Mouse (Mus musculus): ENCODE measurements at regions not wholly inside any gene's neighbourhood (a gene's known extent, or its start where the extent isn't known, plus 50 kb on each side); places are given as distances from the start of the nearest gene placed in this dataset.

DNA sequence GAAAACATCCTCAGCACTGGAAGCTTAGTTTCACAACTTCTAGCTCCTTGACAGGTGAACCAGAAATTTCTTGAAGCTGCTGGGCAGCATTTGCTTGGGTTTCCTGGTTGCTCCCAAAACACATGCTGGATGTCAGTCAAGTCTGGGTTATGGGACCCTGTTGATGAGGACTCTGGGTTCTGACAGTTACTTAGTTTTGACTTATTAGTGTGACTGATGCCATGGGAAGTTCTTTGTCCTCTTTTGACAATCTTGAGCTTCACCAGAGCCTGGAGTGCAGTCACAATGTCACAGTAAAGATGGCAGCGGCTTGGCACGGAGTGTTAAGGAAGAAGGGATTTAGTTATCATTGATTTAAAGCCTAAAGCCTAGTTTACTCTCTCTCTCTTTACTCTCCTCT lies 340.9 kb downstream of the Pdha2 start:
- no peaks in the 10 kb centered on the region for H3K27me3 ChIP-seq (ENCODE audit: insufficient read depth, low read length)
- ATAC-seq (ENCODE audit: extremely low read depth, insufficient number of reproducible peaks, low FRiP score, poor library complexity, severe bottlenecking) (no peak), DNase-seq (ENCODE audit: low spot score) (no peak)
- no peaks in the 10 kb centered on the region for H3K36me3 ChIP-seq (replicated peaks)
- H3K4me3 ChIP-seq (ENCODE audit: low read depth, low read length): no peak overlapping the region
- no peak for TF ChIP-seq POLR2AphosphoS5 (IDR thresholded peaks at IDR 0.05; ENCODE audit: insufficient replicate concordance, low read depth, low read length)
- TF ChIP-seq TAL1 (conservative IDR thresholded peaks at IDR 0.05; ENCODE audit: low read depth, low read length): no peak
- TF ChIP-seq GATA2 (IDR thresholded peaks at IDR 0.05; ENCODE audit: borderline replicate concordance, low read depth, low read length): no peak
- no peak for TF ChIP-seq CTCF (IDR thresholded peaks at IDR 0.05; ENCODE audit: low read depth, low read length)
- TF ChIP-seq GATA1 (IDR thresholded peaks at IDR 0.05; ENCODE audit: borderline replicate concordance, low read length): no peak
- H3K9me3 ChIP-seq (replicated peaks): no peaks in the 10 kb centered on the region
- no peaks in the 10 kb centered on the region for H3K4me1 ChIP-seq (ENCODE audit: insufficient read depth, low read depth, low read length)

GRCm38 (mm10) chr3:140840197-140840596 lies 372.0 kb downstream of the Pdha2 start:
- H3K27me3 ChIP-seq (ENCODE audit: insufficient read depth, low read length): no peaks in the 10 kb centered on the region
- no peak overlapping the region for H3K4me3 ChIP-seq (ENCODE audit: low read depth, low read length)
- ATAC-seq (ENCODE audit: extremely low read depth, insufficient number of reproducible peaks, low FRiP score, poor library complexity, severe bottlenecking) (no peak), DNase-seq (ENCODE audit: low spot score) (no peak)
- no peaks in the 10 kb centered on the region for H3K4me1 ChIP-seq (ENCODE audit: insufficient read depth, low read depth, low read length)
- no peaks in the 10 kb centered on the region for H3K9me3 ChIP-seq (replicated peaks)
- TF ChIP-seq GATA1 (IDR thresholded peaks at IDR 0.05; ENCODE audit: borderline replicate concordance, low read length) (no peak), POLR2AphosphoS5 (IDR thresholded peaks at IDR 0.05; ENCODE audit: insufficient replicate concordance, low read depth, low read length) (no peak), TAL1 (conservative IDR thresholded peaks at IDR 0.05; ENCODE audit: low read depth, low read length) (no peak), CTCF (IDR thresholded peaks at IDR 0.05; ENCODE audit: low read depth, low read length) (no peak), GATA2 (IDR thresholded peaks at IDR 0.05; ENCODE audit: borderline replicate concordance, low read depth, low read length) (no peak)
- H3K36me3 ChIP-seq (replicated peaks): no peaks in the 10 kb centered on the region

GRCm38 (mm10) chr3:140837976-140838581 lies 374.1 kb downstream of the Pdha2 start:
- no peak overlapping the region for H3K4me3 ChIP-seq (ENCODE audit: low read depth, low read length)
- DNase-seq (ENCODE audit: low spot score) (no peak), ATAC-seq (ENCODE audit: extremely low read depth, insufficient number of reproducible peaks, low FRiP score, poor library complexity, severe bottlenecking) (no peak)
- no peaks in the 10 kb centered on the region for H3K36me3 ChIP-seq (replicated peaks)
- no peaks in the 10 kb centered on the region for H3K9me3 ChIP-seq (replicated peaks)
- no peaks in the 10 kb centered on the region for H3K4me1 ChIP-seq (ENCODE audit: insufficient read depth, low read depth, low read length)
- H3K27me3 ChIP-seq (ENCODE audit: insufficient read depth, low read length): no peaks in the 10 kb centered on the region
- TF ChIP-seq GATA2 (IDR thresholded peaks at IDR 0.05; ENCODE audit: borderline replicate concordance, low read depth, low read length) (no peak), GATA1 (IDR thresholded peaks at IDR 0.05; ENCODE audit: borderline replicate concordance, low read length) (no peak), POLR2AphosphoS5 (IDR thresholded peaks at IDR 0.05; ENCODE audit: insufficient replicate concordance, low read depth, low read length) (no peak), TAL1 (conservative IDR thresholded peaks at IDR 0.05; ENCODE audit: low read depth, low read length) (no peak), CTCF (IDR thresholded peaks at IDR 0.05; ENCODE audit: low read depth, low read length) (no peak)

DNA sequence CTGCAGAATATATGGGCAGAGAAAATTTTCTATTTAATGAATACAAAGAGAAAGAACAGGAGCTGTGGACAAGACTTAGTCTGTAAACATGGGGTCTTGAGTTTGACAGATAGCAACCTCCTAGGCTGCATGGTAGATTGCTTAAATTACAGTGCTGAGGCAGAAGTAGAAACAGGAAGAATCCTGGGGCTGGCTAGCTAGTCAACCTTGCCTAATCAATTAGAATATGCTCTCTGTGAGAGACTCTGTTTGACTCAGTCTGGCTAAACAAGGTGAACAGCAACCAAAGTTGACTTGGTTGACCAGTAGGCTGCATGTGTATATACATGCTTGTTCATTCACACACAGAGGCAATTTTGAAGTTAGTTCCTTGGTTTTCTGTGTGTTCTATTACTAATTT lies 390.9 kb downstream of the Pdha2 start:
- no peak for DNase-seq (ENCODE audit: low spot score)
- no peaks in the 10 kb centered on the region for H3K27me3 ChIP-seq (ENCODE audit: insufficient read depth, low read length)
- no peaks in the 10 kb centered on the region for H3K36me3 ChIP-seq (replicated peaks)
- H3K9me3 ChIP-seq (replicated peaks): no peaks in the 10 kb centered on the region
- no peak overlapping the region for H3K4me3 ChIP-seq (ENCODE audit: low read depth, low read length)
- no peak for TF ChIP-seq POLR2AphosphoS5 (IDR thresholded peaks at IDR 0.05; ENCODE audit: insufficient replicate concordance, low read depth, low read length)
- H3K4me1 ChIP-seq (ENCODE audit: insufficient read depth, low read depth, low read length): no peaks in the 10 kb centered on the region; the same call in 1 of the 2 replicates
- peak; percentile 74 for ATAC-seq (ENCODE audit: extremely low read depth, insufficient number of reproducible peaks, low FRiP score, poor library complexity, severe bottlenecking)

- Histone ChIP-seq H3K9me3 (replicated peaks) (no peaks in the 10 kb centered on the region), H3K4me1 (ENCODE audit: insufficient read depth, low read depth, low read length) (no peaks in the 10 kb centered on the region), H3K4me3 (ENCODE audit: low read depth, low read length) (no peak overlapping the region), H3K36me3 (replicated peaks) (no peaks in the 10 kb centered on the region), H3K27me3 (ENCODE audit: insufficient read depth, low read length) (no peaks in the 10 kb centered on the region)
- no peak for TF ChIP-seq POLR2AphosphoS5 (IDR thresholded peaks at IDR 0.05; ENCODE audit: insufficient replicate concordance, low read depth, low read length)
- TF ChIP-seq GATA2 (IDR thresholded peaks at IDR 0.05; ENCODE audit: borderline replicate concordance, low read depth, low read length): no peak
- no peak for TF ChIP-seq TAL1 (conservative IDR thresholded peaks at IDR 0.05; ENCODE audit: low read depth, low read length)
- TF ChIP-seq CTCF (IDR thresholded peaks at IDR 0.05; ENCODE audit: low read depth, low read length): no peak
- no peak for TF ChIP-seq GATA1 (IDR thresholded peaks at IDR 0.05; ENCODE audit: borderline replicate concordance, low read length)
- ATAC-seq (ENCODE audit: extremely low read depth, insufficient number of reproducible peaks, low FRiP score, poor library complexity, severe bottlenecking) (no peak), DNase-seq (ENCODE audit: low spot score) (no peak)
These were observed 406.6 kb downstream of the Pdha2 start for GRCm38 (mm10) chr3:140805586-140805985.

GRCm38 (mm10) chr3:140792943-140793342 lies 419.2 kb downstream of the Pdha2 start:
- TF ChIP-seq GATA1 (IDR thresholded peaks at IDR 0.05; ENCODE audit: borderline replicate concordance, low read length): no peak
- TF ChIP-seq GATA2 (IDR thresholded peaks at IDR 0.05; ENCODE audit: borderline replicate concordance, low read depth, low read length): no peak
- TF ChIP-seq TAL1 (conservative IDR thresholded peaks at IDR 0.05; ENCODE audit: low read depth, low read length): no peak
- TF ChIP-seq POLR2AphosphoS5 (IDR thresholded peaks at IDR 0.05; ENCODE audit: insufficient replicate concordance, low read depth, low read length): no peak
- no peak for TF ChIP-seq CTCF (IDR thresholded peaks at IDR 0.05; ENCODE audit: low read depth, low read length)
- no peak overlapping the region for H3K4me3 ChIP-seq (ENCODE audit: low read depth, low read length)
- H3K9me3 ChIP-seq (replicated peaks): no peaks in the 10 kb centered on the region
- DNase-seq (ENCODE audit: low spot score) (no peak), ATAC-seq (ENCODE audit: extremely low read depth, insufficient number of reproducible peaks, low FRiP score, poor library complexity, severe bottlenecking) (no peak)
- no peaks in the 10 kb centered on the region for H3K27me3 ChIP-seq (ENCODE audit: insufficient read depth, low read length)
- H3K4me1 ChIP-seq (ENCODE audit: insufficient read depth, low read depth, low read length): no peaks in the 10 kb centered on the region
- no peaks in the 10 kb centered on the region for H3K36me3 ChIP-seq (replicated peaks)

Measured in G1E (cell line).